22 mouse cellular contexts compared by ENCODE assay signal in the genomic region with DNA sequence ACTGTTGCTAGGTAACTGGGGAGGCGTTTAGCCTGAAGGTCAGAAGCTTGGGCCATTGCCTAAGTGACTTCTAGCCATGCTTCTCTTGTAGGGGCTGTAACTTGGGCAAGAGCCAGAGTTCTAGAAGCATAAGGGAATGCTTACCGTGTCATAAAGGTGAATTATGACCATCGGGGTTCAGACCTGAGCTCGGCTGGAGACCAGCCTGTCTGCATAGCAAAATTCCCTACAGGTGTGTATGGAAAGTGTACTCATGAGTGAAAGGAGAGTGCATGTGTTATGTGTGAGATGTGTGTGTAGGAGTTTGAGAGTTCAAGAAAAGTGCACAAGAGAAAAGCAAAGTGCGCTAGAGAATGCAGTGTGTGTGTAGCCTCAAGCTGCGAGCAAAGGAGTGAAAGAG.
A peak's percentile ranks its signal among the peaks of the same experiment; 100 is the strongest.
DNase-seq lines count a peak whose midpoint lies in the region; ATAC-seq and TF ChIP-seq lines count a peak whose summit lies in the region.
"Had no signal": no experiment of that assay in that cellular context is flagged by ENCODE, and none has a peak within 500 bp of the region (broad histone marks: within the 10 kb centered on the region; RNA-seq: fewer than 3 reads in every experiment).

No protein-coding gene starts in this region.

- no peaks in the 10 kb centered on the region for H3K9me3 ChIP-seq in kidney, embryonic 14.5 days (ENCODE audit: control insufficient read depth, low read length)
- no peaks in the 10 kb centered on the region for H3K9me3 ChIP-seq in kidney, embryonic 15.5 days (replicated peaks)
- H3K9me3 ChIP-seq in limb, embryonic 13.5 days: no peaks in the 10 kb centered on the region
- no peaks in the 10 kb centered on the region for H3K9me3 ChIP-seq in limb, embryonic 10.5 days (replicated peaks)
- H3K9me3 ChIP-seq in midbrain, embryonic 14.5 days (ENCODE audit: control insufficient read depth, low read length): no peaks in the 10 kb centered on the region

- peak; percentile 64; the same call in 1 of the 2 replicates for ATAC-seq in kidney, embryonic 14.5 days (ENCODE audit: low FRiP score, low TSS enrichment)
- no peak for ATAC-seq in kidney, embryonic 15.5 days (replicated peaks; ENCODE audit: low FRiP score)
- ATAC-seq in limb, embryonic 13.5 days (ENCODE audit: low FRiP score, low read depth): peak; percentile 72
- ATAC-seq in midbrain, embryonic 14.5 days (ENCODE audit: low FRiP score, low TSS enrichment): no peak
- ATAC-seq: activated CD4-positive, CD25-positive, alpha-beta regulatory T cell, adult 4 months; CD4-positive, CD25-positive, alpha-beta regulatory T cell, adult 4 months; Patski had no signal

- H3K4me1 ChIP-seq in kidney, embryonic 14.5 days (ENCODE audit: control insufficient read depth, insufficient read depth, low read length): no peaks in the 10 kb centered on the region
- H3K4me1 ChIP-seq in kidney, embryonic 15.5 days: no peaks in the 10 kb centered on the region
- H3K4me1 ChIP-seq in limb, embryonic 13.5 days: no peaks in the 10 kb centered on the region
- H3K4me1 ChIP-seq in limb, embryonic 10.5 days: no peaks in the 10 kb centered on the region
- no peaks in the 10 kb centered on the region for H3K4me1 ChIP-seq in testis, adult 2 months (ENCODE audit: control insufficient read depth, insufficient read depth, low read length)
- H3K4me1 ChIP-seq in midbrain, embryonic 14.5 days (ENCODE audit: control insufficient read depth, insufficient read depth, low read length): no peaks in the 10 kb centered on the region

- H3K9ac ChIP-seq in kidney, embryonic 14.5 days (ENCODE audit: low read depth, low read length): no peak overlapping the region
- no peak overlapping the region for H3K9ac ChIP-seq in kidney, embryonic 15.5 days
- no peak overlapping the region for H3K9ac ChIP-seq in limb, embryonic 13.5 days
- no peak overlapping the region for H3K9ac ChIP-seq in midbrain, embryonic 14.5 days (replicated peaks; ENCODE audit: low read length)

- 64% methylated on average over 6 of the region's 6 CpGs for WGBS in kidney, embryonic 14.5 days
- WGBS in kidney, embryonic 15.5 days: 68% methylated on average over 6 of the region's 6 CpGs
- WGBS in limb, embryonic 13.5 days: 62% methylated on average over 6 of the region's 6 CpGs
- 85% methylated on average over 6 of the region's 6 CpGs for WGBS in limb, embryonic 10.5 days
- 89% methylated on average over 6 of the region's 6 CpGs for WGBS in midbrain, embryonic 14.5 days

- no peak overlapping the region for H3K27ac ChIP-seq in kidney, embryonic 14.5 days (ENCODE audit: low read depth, low read length)
- no peak overlapping the region for H3K27ac ChIP-seq in kidney, embryonic 15.5 days
- no peak overlapping the region for H3K27ac ChIP-seq in limb, embryonic 13.5 days
- H3K27ac ChIP-seq in limb, embryonic 10.5 days: no peak overlapping the region
- peak overlapping the region; percentile 49; the same call in 1 of the 2 replicates for H3K27ac ChIP-seq in testis, adult 2 months (ENCODE audit: control insufficient read depth, insufficient read depth, low read depth, low read length)
- no peak overlapping the region for H3K27ac ChIP-seq in midbrain, embryonic 14.5 days (replicated peaks; ENCODE audit: low read depth, low read length)

- no peak for TF ChIP-seq CTCF in testis, adult 2 months (IDR thresholded peaks at IDR 0.05; ENCODE audit: control insufficient read depth, insufficient read depth, insufficient replicate concordance, low read depth, low read length)

- peak; percentile 38; the same call in 1 of the 2 replicates for TF ChIP-seq POLR2A in testis, adult 2 months (IDR thresholded peaks at IDR 0.05; ENCODE audit: control insufficient read depth, low read depth, low read length)

- no peak for DNase-seq in limb, embryonic 10.5 days (ENCODE audit: low spot score)
- DNase-seq in testis, postnatal 10 days (ENCODE audit: low spot score): no peak
- peak; percentile 3 for DNase-seq in forelimb bud, embryonic 11.5 days (ENCODE audit: low read depth, low spot score)
- no peak for DNase-seq in midbrain, embryonic 14.5 days
- DNase-seq: adrenal gland, adult 2 months; adrenal gland, adult 8-10 months; adrenal gland, postnatal 10 days; adrenal gland, postnatal 14 days; adrenal gland, postnatal 25 days; adrenal gland, postnatal 36 days; B cell, adult 2 months; cerebellum, adult 11 months; cerebellum, adult 11-12 months had no signal

- no peak overlapping the region for H3K4me3 ChIP-seq in kidney, embryonic 14.5 days (ENCODE audit: low read length)
- no peak overlapping the region for H3K4me3 ChIP-seq in kidney, embryonic 15.5 days (replicated peaks)
- no peak overlapping the region for H3K4me3 ChIP-seq in limb, embryonic 13.5 days
- H3K4me3 ChIP-seq in limb, embryonic 10.5 days: no peak overlapping the region
- H3K4me3 ChIP-seq in testis, adult 2 months (ENCODE audit: control insufficient read depth, low read depth, low read length): peak overlapping the region; percentile 76
- H3K4me3 ChIP-seq in midbrain, embryonic 14.5 days (replicated peaks; ENCODE audit: low read depth, low read length): no peak overlapping the region

- H3K27me3 ChIP-seq in kidney, embryonic 14.5 days (ENCODE audit: control insufficient read depth, insufficient read depth, low read length): no peaks in the 10 kb centered on the region
- H3K27me3 ChIP-seq in kidney, embryonic 15.5 days: no peaks in the 10 kb centered on the region
- no peaks in the 10 kb centered on the region for H3K27me3 ChIP-seq in limb, embryonic 13.5 days
- no peaks in the 10 kb centered on the region for H3K27me3 ChIP-seq in limb, embryonic 10.5 days (ENCODE audit: low read depth, poor library complexity, severe bottlenecking)
- no peaks in the 10 kb centered on the region for H3K27me3 ChIP-seq in testis, adult 2 months (ENCODE audit: control insufficient read depth, insufficient read depth, low read length)
- H3K27me3 ChIP-seq in midbrain, embryonic 14.5 days (ENCODE audit: control insufficient read depth, insufficient read depth, low read length): no peaks in the 10 kb centered on the region
- H3K27me3 ChIP-seq: CH12.LX, Patski had no signal

- H3K4me2 ChIP-seq in kidney, embryonic 14.5 days (replicated peaks; ENCODE audit: low read depth, low read length): no peak overlapping the region
- no peak overlapping the region for H3K4me2 ChIP-seq in kidney, embryonic 15.5 days
- H3K4me2 ChIP-seq in limb, embryonic 13.5 days (replicated peaks): no peak overlapping the region
- H3K4me2 ChIP-seq in midbrain, embryonic 14.5 days (ENCODE audit: low read length): no peak overlapping the region

- no peaks in the 10 kb centered on the region for H3K36me3 ChIP-seq in kidney, embryonic 14.5 days (ENCODE audit: control insufficient read depth, insufficient read depth, low read length)
- no peaks in the 10 kb centered on the region for H3K36me3 ChIP-seq in kidney, embryonic 15.5 days
- H3K36me3 ChIP-seq in limb, embryonic 13.5 days: no peaks in the 10 kb centered on the region
- no peaks in the 10 kb centered on the region for H3K36me3 ChIP-seq in limb, embryonic 10.5 days
- no peaks in the 10 kb centered on the region for H3K36me3 ChIP-seq in testis, adult 2 months (ENCODE audit: control insufficient read depth, insufficient read depth, low read length)
- no peaks in the 10 kb centered on the region for H3K36me3 ChIP-seq in midbrain, embryonic 14.5 days (ENCODE audit: control insufficient read depth, insufficient read depth, low read length)
- H3K36me3 ChIP-seq: G1E had no signal

Comparison
In these comparisons a context has a peak if more than half of its experiments do, and no peak if none do; other contexts are left out.
1. ATAC-seq: peak in kidney, embryonic 14.5 days (single experiment) and limb, embryonic 13.5 days (single experiment); none in kidney, embryonic 15.5 days (single experiment) and midbrain, embryonic 14.5 days (single experiment).